Mouse (Mus musculus): ENCODE data around the gene Schip1.

Schip1 gene

GRCm38 (mm10) chr3:68589220-68589840 lies 524.7 kb downstream of the Schip1 start:
- DNase-seq, result peak; percentile 60

- no peak for DNase-seq
Observed at GRCm38 (mm10) chr3:68590436-68590835, 525.8 kb downstream of the Schip1 start.

- no peak for DNase-seq
Observed at GRCm38 (mm10) chr3:68592575-68592974, 528.0 kb downstream of the Schip1 start.

GRCm38 (mm10) chr3:68593073-68593867 lies 528.7 kb downstream of the Schip1 start:
- DNase-seq, result peak; percentile 83

- DNase-seq, result no peak
Observed at GRCm38 (mm10) chr3:68595316-68595925, 530.8 kb downstream of the Schip1 start.

GRCm38 (mm10) chr3:68596938-68597337 lies 532.3 kb downstream of the Schip1 start:
- DNase-seq, result no peak

GRCm38 (mm10) chr3:68602891-68603290 lies 538.3 kb downstream of the Schip1 start:
- peak; percentile 59 for DNase-seq

GRCm38 (mm10) chr3:68604467-68604866 lies 539.9 kb downstream of the Schip1 start:
- DNase-seq, result no peak

- no peak for DNase-seq
Observed at GRCm38 (mm10) chr3:68604962-68605361, 540.4 kb downstream of the Schip1 start.

GRCm38 (mm10) chr3:68605942-68606603 lies 541.5 kb downstream of the Schip1 start:
- no peak for DNase-seq

- peak; percentile 89 for DNase-seq
Observed at GRCm38 (mm10) chr3:68606730-68607129, 542.1 kb downstream of the Schip1 start.

GRCm38 (mm10) chr3:68607336-68607735 lies 542.7 kb downstream of the Schip1 start:
- no peak for DNase-seq

GRCm38 (mm10) chr3:68608848-68609497 lies 544.4 kb downstream of the Schip1 start:
- peak; percentile 95 for DNase-seq

- peak; percentile 57 for DNase-seq
Observed at GRCm38 (mm10) chr3:68610011-68610410, 545.4 kb downstream of the Schip1 start.

GRCm38 (mm10) chr3:68610598-68611261 lies 546.1 kb downstream of the Schip1 start:
- no peak for DNase-seq

- no peak for DNase-seq
Observed at GRCm38 (mm10) chr3:68615042-68615810, 550.6 kb downstream of the Schip1 start.

- DNase-seq, result no peak
Observed at GRCm38 (mm10) chr3:68616363-68616762, 551.8 kb downstream of the Schip1 start.

GRCm38 (mm10) chr3:68617708-68618107 lies 553.1 kb downstream of the Schip1 start:
- DNase-seq, result no peak

GRCm38 (mm10) chr3:68619097-68619496 lies 554.5 kb downstream of the Schip1 start:
- DNase-seq, result no peak

- DNase-seq, result no peak
Observed at GRCm38 (mm10) chr3:68621971-68622370, 557.4 kb downstream of the Schip1 start.

- DNase-seq, result no peak
Observed at GRCm38 (mm10) chr3:68623036-68623435, 558.4 kb downstream of the Schip1 start.
